Mouse (Mus musculus) embryonic fibroblast, embryonic 13.5 days (primary cell): ENCODE data around the gene Thg1l.

Source experiments
- CTCF ChIP-seq: IDR thresholded peaks from 2 replicates; pipeline ENCODE4 v1.5.1; 2011; ENCODE audit warnings: mild to moderate bottlenecking, control low read depth, low read length, moderate library complexity, borderline replicate concordance; ENCODE audit not compliant: insufficient read depth
- POLR2A ChIP-seq: IDR thresholded peaks from 2 replicates; pipeline ENCODE4 v1.6.1; 2011; ENCODE audit warnings: low read depth, mild to moderate bottlenecking, control low read depth, low read length, moderate library complexity

GRCm38 (mm10) chr11:45943108-45943705 lies 12.1 kb downstream of the Thg1l start:
- TF ChIP-seq CTCF: no peak
- TF ChIP-seq POLR2A: no peak
